Mouse (Mus musculus): ENCODE measurements at regions not wholly inside any gene's neighbourhood (a gene's known extent, or its start where the extent isn't known, plus 50 kb on each side); places are given as distances from the start of the nearest gene placed in this dataset.
"Not testable (repeated sequence)": the region's sequence is repeated elsewhere in the genome, so short reads cannot be mapped to it uniquely, and the experiment has no call there.

GRCm38 (mm10) chr3:21625039-21625438, 451.4 kb upstream of the Tbl1xr1 start:
- no peak for DNase-seq (ENCODE audit: low spot score)

GRCm38 (mm10) chr3:21626029-21626428, 450.4 kb upstream of the Tbl1xr1 start:
- no peak for DNase-seq (ENCODE audit: low spot score)

- DNase-seq (ENCODE audit: low spot score): not testable (repeated sequence)
Observed at GRCm38 (mm10) chr3:21627048-21627447, 449.4 kb upstream of the Tbl1xr1 start.

GRCm38 (mm10) chr3:21633600-21634221, 442.7 kb upstream of the Tbl1xr1 start:
- DNase-seq (ENCODE audit: low spot score): no peak

GRCm38 (mm10) chr3:21634675-21635204, 441.7 kb upstream of the Tbl1xr1 start:
- DNase-seq (ENCODE audit: low spot score): no peak

GRCm38 (mm10) chr3:21638886-21639285, 437.6 kb upstream of the Tbl1xr1 start:
- no peak for DNase-seq (ENCODE audit: low spot score)

GRCm38 (mm10) chr3:21639576-21639975, 436.9 kb upstream of the Tbl1xr1 start:
- peak; percentile 0 for DNase-seq (ENCODE audit: low spot score)

GRCm38 (mm10) chr3:21644086-21644485, 432.4 kb upstream of the Tbl1xr1 start:
- no peak for DNase-seq (ENCODE audit: low spot score)

- no peak for DNase-seq (ENCODE audit: low spot score)
Observed at GRCm38 (mm10) chr3:21645268-21645667, 431.2 kb upstream of the Tbl1xr1 start.

GRCm38 (mm10) chr3:21649885-21650469, 426.5 kb upstream of the Tbl1xr1 start:
- DNase-seq (ENCODE audit: low spot score): no peak

GRCm38 (mm10) chr3:21655301-21655700, 421.2 kb upstream of the Tbl1xr1 start:
- DNase-seq (ENCODE audit: low spot score): no peak

GRCm38 (mm10) chr3:21667349-21668143, 408.9 kb upstream of the Tbl1xr1 start:
- DNase-seq (ENCODE audit: low spot score): no peak

GRCm38 (mm10) chr3:21671885-21672284, 404.6 kb upstream of the Tbl1xr1 start:
- no peak for DNase-seq (ENCODE audit: low spot score)

GRCm38 (mm10) chr3:21672492-21672891, 404.0 kb upstream of the Tbl1xr1 start:
- no peak for DNase-seq (ENCODE audit: low spot score)

GRCm38 (mm10) chr3:21673466-21673865, 403.0 kb upstream of the Tbl1xr1 start:
- DNase-seq (ENCODE audit: low spot score): no peak

- DNase-seq (ENCODE audit: low spot score): no peak
Observed at GRCm38 (mm10) chr3:21678265-21678664, 398.2 kb upstream of the Tbl1xr1 start.

GRCm38 (mm10) chr3:21678734-21679133, 397.7 kb upstream of the Tbl1xr1 start:
- DNase-seq (ENCODE audit: low spot score): no peak

- not testable (repeated sequence) for DNase-seq (ENCODE audit: low spot score)
Observed at GRCm38 (mm10) chr3:21697980-21698672, 378.3 kb upstream of the Tbl1xr1 start.

- no peak for DNase-seq (ENCODE audit: low spot score)
Observed at GRCm38 (mm10) chr3:21699526-21699925, 376.9 kb upstream of the Tbl1xr1 start.

- DNase-seq (ENCODE audit: low spot score): no peak
Observed at GRCm38 (mm10) chr3:21700326-21700725, 376.1 kb upstream of the Tbl1xr1 start.

- DNase-seq (ENCODE audit: low spot score): no peak
Observed at GRCm38 (mm10) chr3:21726747-21727505, 349.5 kb upstream of the Tbl1xr1 start.

GRCm38 (mm10) chr3:21728019-21728418, 348.4 kb upstream of the Tbl1xr1 start:
- no peak for DNase-seq (ENCODE audit: low spot score)
